Comparison of ENCODE assay signal across 9 mouse cellular contexts in genomic region chr13:99513990-99514389, GRCm38 (mm10). TPM values are rescaled to one million over a fixed set of nuclear protein-coding genes. Genes with fewer than 3 reads are reported as not detected.
A peak's percentile ranks its signal among the peaks of the same experiment; 100 is the strongest.
DNase-seq lines count a peak whose midpoint lies in the region; ATAC-seq lines count a peak whose summit lies in the region.
"Had no signal": no experiment of that assay in that cellular context is flagged by ENCODE, and none has a peak within 500 bp of the region (broad histone marks: within the 10 kb centered on the region; RNA-seq: fewer than 3 reads in every experiment).

No protein-coding gene starts in this region.

- 14% methylated on average over 10 of the region's 10 CpGs for WGBS in embryonic facial prominence, embryonic 14.5 days
- WGBS in hindbrain, embryonic 15.5 days, result 3% methylated on average over 10 of the region's 10 CpGs
- 11% methylated on average over 10 of the region's 10 CpGs for WGBS in neural tube, embryonic 12.5 days

- H3K27me3 ChIP-seq in embryonic facial prominence, embryonic 14.5 days (replicated peaks; ENCODE audit: control insufficient read depth, insufficient read depth, low read length), result no peaks in the 10 kb centered on the region
- H3K27me3 ChIP-seq in hindbrain, embryonic 15.5 days, result no peaks in the 10 kb centered on the region
- H3K27me3 ChIP-seq in neural tube, embryonic 12.5 days (replicated peaks), result no peaks in the 10 kb centered on the region

- peak overlapping the region; percentile 75 for H3K9ac ChIP-seq in embryonic facial prominence, embryonic 14.5 days (ENCODE audit: low read depth, low read length)
- peak overlapping the region; percentile 84 for H3K9ac ChIP-seq in hindbrain, embryonic 15.5 days
- peak overlapping the region; percentile 90 for H3K9ac ChIP-seq in neural tube, embryonic 12.5 days

- no peaks in the 10 kb centered on the region for H3K9me3 ChIP-seq in embryonic facial prominence, embryonic 14.5 days (ENCODE audit: control insufficient read depth, low read length)
- H3K9me3 ChIP-seq in hindbrain, embryonic 15.5 days, result no peaks in the 10 kb centered on the region
- no peaks in the 10 kb centered on the region for H3K9me3 ChIP-seq in neural tube, embryonic 12.5 days

- H3K4me3 ChIP-seq in embryonic facial prominence, embryonic 14.5 days (ENCODE audit: low read depth, low read length), result peak overlapping the region; percentile 76
- peak overlapping the region; percentile 58 for H3K4me3 ChIP-seq in hindbrain, embryonic 15.5 days
- H3K4me3 ChIP-seq in neural tube, embryonic 12.5 days, result peak overlapping the region; percentile 87
- H3K4me3 ChIP-seq: megakaryocyte, embryonic 14.5 days had no signal

- no peak for ATAC-seq in cerebellum, adult (ENCODE audit: insufficient number of reproducible peaks, low FRiP score, low TSS enrichment)
- ATAC-seq in embryonic facial prominence, embryonic 14.5 days (ENCODE audit: low read depth), result no peak
- no peak for ATAC-seq in hindbrain, embryonic 15.5 days (ENCODE audit: low FRiP score, low read depth)
- ATAC-seq in neural tube, embryonic 12.5 days (ENCODE audit: low FRiP score, low read depth), result no peak

- H3K27ac ChIP-seq in embryonic facial prominence, embryonic 14.5 days (replicated peaks; ENCODE audit: low read depth, low read length), result peak overlapping the region; percentile 84
- peak overlapping the region; percentile 98 for H3K27ac ChIP-seq in hindbrain, embryonic 15.5 days (replicated peaks)
- peak overlapping the region; percentile 69 for H3K27ac ChIP-seq in neural tube, embryonic 12.5 days

- DNase-seq in cerebellum, adult 18-20 months, result peak; percentile 37 to 56
- peak; percentile 73 for DNase-seq in ZHBTc4 (ENCODE audit: low read depth, low spot score)
- peak; percentile 42 for DNase-seq in embryonic facial prominence, embryonic 14.5 days (ENCODE audit: low spot score)
- DNase-seq in urinary bladder, postnatal 36 days (ENCODE audit: low spot score in 2 of 2), result no peak
- DNase-seq in spleen, postnatal 14 days (ENCODE audit: low spot score in 2 of 2), result no peak

- peaks cover 17% of the 10 kb centered on the region for H3K4me1 ChIP-seq in embryonic facial prominence, embryonic 14.5 days (ENCODE audit: control insufficient read depth, insufficient read depth, low read length)
- H3K4me1 ChIP-seq in hindbrain, embryonic 15.5 days (replicated peaks), result peaks cover 48% of the 10 kb centered on the region
- H3K4me1 ChIP-seq in neural tube, embryonic 12.5 days, result peaks cover 32% of the 10 kb centered on the region

- H3K36me3 ChIP-seq in embryonic facial prominence, embryonic 14.5 days (ENCODE audit: control insufficient read depth, insufficient read depth, low read length), result no peaks in the 10 kb centered on the region
- H3K36me3 ChIP-seq in hindbrain, embryonic 15.5 days, result no peaks in the 10 kb centered on the region
- no peaks in the 10 kb centered on the region; the same call in 1 of the 2 replicates for H3K36me3 ChIP-seq in neural tube, embryonic 12.5 days

- H3K4me2 ChIP-seq in embryonic facial prominence, embryonic 14.5 days (ENCODE audit: low read depth, low read length), result peak overlapping the region; percentile 95
- H3K4me2 ChIP-seq in hindbrain, embryonic 15.5 days, result peak overlapping the region; percentile 93
- H3K4me2 ChIP-seq in neural tube, embryonic 12.5 days (replicated peaks), result peak overlapping the region; percentile 70

RNA-seq across cellular contexts. Expression of gene Map1b, which starts 2.4 kb away (rescaled TPM):
- polyA plus RNA-seq in embryonic facial prominence, embryonic 14.5 days (2014; fragmentation: Nextera tagmentation; extraction: Ambion mirVana), result 203 and 242 TPM in 2 replicates
- 2,014 and 2,064 TPM in 2 replicates for polyA plus RNA-seq in hindbrain, embryonic 15.5 days (2015; fragmentation: Nextera tagmentation; extraction: Ambion mirVana)
- 1,223 and 1,491 TPM in 2 replicates for polyA plus RNA-seq in neural tube, embryonic 12.5 days (2016; fragmentation: Nextera tagmentation; extraction: Ambion mirVana)

Comparison
In these comparisons a context has a peak if more than half of its experiments do, and no peak if none do; other contexts are left out.
1. DNase-seq: peak in cerebellum, adult 18-20 months (2 of 2), ZHBTc4 (single experiment) and embryonic facial prominence, embryonic 14.5 days (single experiment); none in urinary bladder, postnatal 36 days (0 of 2) and spleen, postnatal 14 days (0 of 2).
2. Peak in every context shown above with its lines, with median percentiles within 50 percentile points of each other: H3K27ac ChIP-seq, H3K4me2 ChIP-seq, H3K4me3 ChIP-seq and H3K9ac ChIP-seq.